Mouse (Mus musculus) neural tube, embryonic 14.5 days (tissue): ENCODE measurements around the gene Borcs6. TPM values are rescaled to one million over a fixed set of nuclear protein-coding genes. Genes with fewer than 3 reads are reported as not detected.
A peak's percentile ranks its signal among the peaks of the same experiment; 100 is the strongest.

Experiments used
- ATAC-seq: fragments of 200-750 bp; cut with Nextera tagmentation; 2 replicates; pipeline ENCODE4 v1.8.0; 2017; ENCODE audit warnings: low read depth, mild to moderate bottlenecking, moderate TSS enrichment, moderate library complexity
- H3K27ac ChIP-seq: fragments of 300-500 bp; sonication (generic); 2 replicates; pipeline ENCODE4 v1.5.1; 2014; ENCODE audit warnings: low read depth, mild to moderate bottlenecking, control low read depth, low read length, moderate library complexity, mixed read lengths
- H3K27me3 ChIP-seq: fragments of 300-500 bp; sonication (generic); 2 replicates; pipeline ENCODE4 v1.6.1; 2014; ENCODE audit warnings: low read length; ENCODE audit not compliant: control insufficient read depth, insufficient read depth
- H3K36me3 ChIP-seq: fragments of 300-500 bp; sonication (generic); 2 replicates; pipeline ENCODE4 v1.6.1; 2014; ENCODE audit warnings: low read length, mixed read lengths; ENCODE audit not compliant: control insufficient read depth, insufficient read depth
- H3K4me1 ChIP-seq: fragments of 300-500 bp; sonication (generic); 2 replicates; pipeline ENCODE4 v1.6.1; 2014; ENCODE audit warnings: low read length; ENCODE audit not compliant: control insufficient read depth, insufficient read depth
- H3K4me2 ChIP-seq: fragments of 300-500 bp; sonication (generic); 2 replicates; pipeline ENCODE4 v1.6.1; 2014; ENCODE audit warnings: mild to moderate bottlenecking, low read depth, low read length, control low read depth
- H3K4me3 ChIP-seq: fragments of 300-500 bp; sonication (generic); 2 replicates; pipeline ENCODE4 v1.5.1; 2014; ENCODE audit warnings: low read depth, low read length, control low read depth, mixed read lengths
- H3K9ac ChIP-seq: fragments of 300-500 bp; sonication (generic); replicated peaks from 2 replicates; pipeline ENCODE4 v1.6.1; 2014; ENCODE audit warnings: low read depth, mild to moderate bottlenecking, control low read depth, low read length, mixed read lengths
- H3K9me3 ChIP-seq: fragments of 300-500 bp; sonication (generic); 2 replicates; pipeline ENCODE4 v1.6.1; 2016; ENCODE audit warnings: low read length; ENCODE audit not compliant: control insufficient read depth
- WGBS: fragments of 180-500 bp; shearing (Covaris S2); extraction: QIAGEN DNeasy Blood & Tissue Kit; methylation state at CpG from one replicate; pipeline ENCODE4 v1.1.7; 2014; 5-methylcytosine and 5-hydroxymethylcytosine counted together
- polyA plus RNA-seq: library from polyadenylated mRNA; unstranded; fragments of >200 nt; fragmentation: Nextera tagmentation; extraction: Ambion mirVana; gene quantifications from 2 replicates; pipeline ENCODE4 v1.2.1, GENCODE M21; 2014

The Borcs6 gene
- polyA plus RNA-seq, 1 experiment from 2014 or later = 16.1 TPM

DNA sequence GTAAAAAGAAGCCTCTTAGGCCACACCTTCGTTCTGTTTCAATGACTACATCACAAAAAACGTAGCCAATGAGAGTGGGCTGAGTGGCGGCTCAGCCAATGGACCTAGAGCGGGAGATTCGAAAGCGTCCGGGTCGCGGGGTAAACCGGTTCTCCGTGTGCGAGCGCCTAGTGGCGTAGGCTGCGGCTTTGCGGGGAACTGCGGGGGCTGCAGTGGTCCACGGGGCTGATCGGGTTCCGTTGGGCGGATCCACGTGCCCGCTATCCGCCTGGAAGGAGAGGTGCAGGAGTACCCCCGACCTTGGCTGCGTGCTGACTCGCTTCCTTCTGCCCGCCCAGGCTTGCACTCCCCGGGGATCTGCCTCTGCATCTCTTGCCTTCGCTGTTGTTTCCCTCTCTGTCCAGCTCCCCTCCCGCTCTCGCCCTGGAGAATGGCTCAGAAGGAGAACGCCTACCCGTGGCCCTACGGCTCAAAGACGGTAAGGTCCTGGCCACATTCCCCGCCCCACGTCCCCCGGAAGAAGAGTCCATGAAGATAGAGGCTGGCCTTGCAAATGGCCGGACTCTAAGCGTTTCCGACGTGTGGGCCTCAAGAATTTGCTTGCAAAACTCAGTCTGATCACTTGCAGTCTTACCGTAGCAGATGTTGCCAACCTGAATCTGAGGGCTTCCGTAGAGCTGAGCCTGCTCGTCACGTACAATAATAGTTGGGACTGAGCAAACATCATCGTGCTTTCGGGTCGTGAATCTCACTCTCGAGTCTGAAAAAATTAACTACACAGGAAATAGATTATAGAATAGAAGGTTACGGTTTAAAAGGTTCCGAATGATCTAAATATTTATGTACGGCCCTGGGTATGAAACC lies 13.8 kb upstream of the Borcs6 start, which contains the start of gene Aurkb:
TSS of gene Aurkb (plus strand) at position 117 of the 864 bp plus-strand sequence.
- 3% methylated on average over 53 of the region's 54 CpGs for WGBS
- H3K27ac ChIP-seq = no peak within 1 kb of the TSS
- H3K4me1 ChIP-seq = peaks cover 4% of the 10 kb centered on the region; the same call in 1 of the 2 replicates
- peak within 1 kb of the TSS; percentile 98 for H3K4me2 ChIP-seq
- H3K9me3 ChIP-seq = no peaks in the 10 kb centered on the region
- peak within 1 kb of the TSS; percentile 34; the same call in 1 of the 2 replicates for H3K9ac ChIP-seq
- peak; percentile 66; the same call in 1 of the 2 replicates for ATAC-seq
- no peaks in the 10 kb centered on the region for H3K36me3 ChIP-seq
- no peaks in the 10 kb centered on the region for H3K27me3 ChIP-seq
- peak within 1 kb of the TSS; percentile 52 for H3K4me3 ChIP-seq

DNA sequence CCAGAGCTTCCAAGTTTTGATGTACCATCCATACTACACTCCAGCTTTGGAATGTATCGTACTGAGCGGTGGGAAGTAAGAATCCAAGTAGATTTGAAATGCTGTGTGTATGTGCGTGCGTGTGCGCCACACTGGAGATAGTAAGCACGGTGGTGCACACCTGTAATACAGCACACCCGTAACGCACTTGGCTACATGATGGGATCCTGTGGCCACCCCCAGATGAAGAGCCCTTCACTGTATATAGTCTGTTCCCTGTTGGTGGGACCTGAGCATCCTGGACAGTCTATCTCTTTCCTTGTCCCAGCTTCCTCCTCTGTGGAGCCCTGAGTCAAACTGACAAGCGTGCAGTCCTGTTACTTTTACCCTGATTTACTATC lies 13.1 kb upstream of the Borcs6 start:
- Histone ChIP-seq H3K4me2 (peak overlapping the region; percentile 98), H3K27me3 (no peaks in the 10 kb centered on the region), H3K36me3 (no peaks in the 10 kb centered on the region), H3K4me1 (peaks cover 4% of the 10 kb centered on the region; the same call in 1 of the 2 replicates), H3K4me3 (peak overlapping the region; percentile 52), H3K9me3 (no peaks in the 10 kb centered on the region), H3K27ac (no peak overlapping the region), H3K9ac (0 out of 2 replicates have a peak overlapping the region, but pooled peaks have one; percentile 34)
- no peak for ATAC-seq
- 22% methylated on average over 9 of the region's 9 CpGs for WGBS

DNA sequence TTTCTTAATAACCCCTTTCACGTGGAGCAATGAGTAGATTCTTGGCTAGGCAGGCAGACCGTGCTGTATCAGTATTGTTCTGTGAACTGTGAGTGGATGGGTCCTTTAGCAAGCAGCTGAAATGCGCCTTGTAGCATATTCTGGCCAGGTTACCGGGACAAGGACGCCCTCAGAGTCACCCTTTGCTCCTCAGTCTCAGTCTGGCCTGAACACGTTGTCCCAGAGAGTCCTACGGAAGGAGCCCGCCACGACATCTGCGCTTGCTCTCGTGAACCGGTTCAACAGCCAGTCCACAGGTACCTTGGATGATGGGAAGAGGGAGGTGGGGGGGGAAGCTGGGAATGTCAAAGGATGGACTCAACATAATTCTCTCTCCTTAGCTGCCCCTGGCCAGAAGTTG lies 11.9 kb upstream of the Borcs6 start:
- H3K4me3 ChIP-seq = no peak overlapping the region
- no peak overlapping the region for H3K9ac ChIP-seq
- peaks cover 4% of the 10 kb centered on the region; the same call in 1 of the 2 replicates for H3K4me1 ChIP-seq
- no peaks in the 10 kb centered on the region for H3K27me3 ChIP-seq
- no peak overlapping the region for H3K4me2 ChIP-seq
- H3K9me3 ChIP-seq = no peaks in the 10 kb centered on the region
- H3K27ac ChIP-seq = no peak overlapping the region
- WGBS = 91% methylated on average over 12 of the region's 12 CpGs
- ATAC-seq = no peak
- H3K36me3 ChIP-seq = no peaks in the 10 kb centered on the region

DNA sequence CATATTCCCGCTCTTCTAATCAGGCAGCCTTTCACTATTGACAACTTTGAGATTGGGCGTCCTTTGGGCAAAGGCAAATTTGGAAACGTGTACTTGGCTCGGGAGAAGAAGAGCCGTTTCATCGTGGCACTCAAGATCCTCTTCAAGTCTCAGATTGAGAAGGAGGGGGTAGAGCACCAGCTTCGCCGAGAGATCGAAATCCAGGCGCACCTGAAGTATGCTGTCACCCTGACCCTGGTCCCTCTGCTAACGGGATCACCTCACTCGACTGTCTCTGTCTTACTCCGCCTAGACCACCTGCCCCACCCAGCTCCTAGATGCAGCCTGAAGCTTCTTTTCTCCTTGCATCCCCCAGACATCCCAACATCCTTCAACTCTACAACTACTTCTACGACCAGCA lies 11.4 kb upstream of the Borcs6 start:
- no peak overlapping the region for H3K27ac ChIP-seq
- no peaks in the 10 kb centered on the region for H3K27me3 ChIP-seq
- H3K4me2 ChIP-seq = no peak overlapping the region
- WGBS = 93% methylated on average over 14 of the region's 14 CpGs
- ATAC-seq = no peak
- H3K9ac ChIP-seq = no peak overlapping the region
- peaks cover 4% of the 10 kb centered on the region; the same call in 1 of the 2 replicates for H3K4me1 ChIP-seq
- no peaks in the 10 kb centered on the region for H3K9me3 ChIP-seq
- no peak overlapping the region for H3K4me3 ChIP-seq
- no peaks in the 10 kb centered on the region for H3K36me3 ChIP-seq

DNA sequence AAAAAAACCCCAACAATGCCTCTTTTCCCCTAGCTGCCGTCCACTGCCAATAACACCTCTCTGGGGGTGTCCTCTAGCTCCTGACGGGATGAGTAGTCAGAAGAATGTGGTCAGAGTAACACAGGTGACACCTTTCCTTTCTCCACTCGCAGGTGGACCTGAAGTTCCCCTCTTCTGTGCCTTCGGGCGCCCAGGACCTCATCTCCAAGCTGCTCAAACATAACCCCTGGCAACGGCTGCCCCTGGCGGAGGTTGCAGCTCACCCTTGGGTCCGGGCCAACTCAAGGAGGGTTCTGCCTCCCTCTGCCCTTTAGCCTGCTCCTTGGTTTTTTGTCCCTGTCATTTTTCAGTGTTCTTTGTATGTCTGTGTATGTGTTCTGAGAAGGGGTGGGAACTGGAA lies 8.8 kb upstream of the Borcs6 start:
- Histone ChIP-seq H3K36me3 (no peaks in the 10 kb centered on the region), H3K9me3 (no peaks in the 10 kb centered on the region), H3K27me3 (no peaks in the 10 kb centered on the region), H3K27ac (no peak overlapping the region), H3K9ac (no peak overlapping the region), H3K4me2 (no peak overlapping the region), H3K4me3 (no peak overlapping the region), H3K4me1 (peaks cover 4% of the 10 kb centered on the region; the same call in 1 of the 2 replicates)
- ATAC-seq = no peak
- 86% methylated on average over 8 of the region's 8 CpGs for WGBS

DNA sequence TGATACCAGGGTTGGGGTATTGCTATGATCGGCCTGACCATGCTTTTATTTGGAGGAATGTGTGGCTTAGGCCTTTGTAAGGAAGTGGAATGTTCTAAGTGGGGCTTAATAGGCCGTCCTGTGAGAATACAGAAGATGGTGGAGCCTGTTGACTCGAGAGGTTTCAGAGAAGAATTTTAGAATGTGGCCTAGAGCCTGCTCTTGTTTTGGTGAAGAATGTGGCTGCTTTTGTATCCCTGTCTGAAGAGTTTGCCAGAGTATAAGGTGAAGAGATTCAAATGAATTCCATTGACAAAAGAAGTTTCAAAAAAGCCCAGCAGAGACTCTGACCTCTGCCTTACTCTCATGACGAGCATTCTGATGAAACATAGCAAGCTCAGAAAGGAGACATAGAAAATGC lies 7.7 kb upstream of the Borcs6 start:
- WGBS = 76% methylated on average over 4 of the region's 4 CpGs
- H3K4me1 ChIP-seq = no peaks in the 10 kb centered on the region; the same call in 1 of the 2 replicates

DNA sequence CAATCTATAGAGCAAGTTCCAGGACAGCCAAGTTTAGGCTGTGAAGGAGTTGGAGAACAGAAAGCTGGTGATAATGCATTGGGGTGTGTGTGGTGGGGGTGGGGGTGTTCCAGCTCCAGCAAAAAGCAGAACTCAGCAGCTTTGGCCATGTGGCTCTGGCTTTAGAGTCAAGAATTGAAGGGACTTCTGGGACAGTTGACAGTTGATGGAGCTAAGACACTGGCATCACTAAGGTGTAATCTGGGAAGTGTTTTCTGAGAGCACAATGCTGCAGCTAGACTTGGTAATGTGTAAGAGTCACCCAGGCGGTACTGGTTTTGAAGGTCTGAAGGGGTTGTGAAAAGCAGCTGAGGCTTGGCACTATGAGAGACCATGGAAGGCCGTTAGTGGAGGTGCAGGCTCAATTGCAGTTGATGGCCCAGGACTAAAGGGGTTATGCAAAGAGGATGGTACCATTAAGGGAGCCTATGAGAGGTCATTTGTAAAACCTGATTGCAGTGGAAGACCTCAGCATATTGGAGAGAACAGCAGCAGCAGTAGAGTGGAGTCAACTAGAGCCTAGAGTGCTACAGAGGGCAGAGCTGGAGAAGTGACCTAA lies 6.6 kb upstream of the Borcs6 start:
- WGBS = 69% methylated on average over 2 of the region's 2 CpGs

More for the DNA sequence above, 7.7 kb upstream of the Borcs6 start:
- H3K9ac ChIP-seq = no peak overlapping the region
- ATAC-seq = no peak
- no peaks in the 10 kb centered on the region for H3K36me3 ChIP-seq
- H3K4me2 ChIP-seq = no peak overlapping the region
- H3K4me3 ChIP-seq = no peak overlapping the region
- no peaks in the 10 kb centered on the region for H3K9me3 ChIP-seq
- H3K27ac ChIP-seq = no peak overlapping the region
- H3K27me3 ChIP-seq = no peaks in the 10 kb centered on the region

DNA sequence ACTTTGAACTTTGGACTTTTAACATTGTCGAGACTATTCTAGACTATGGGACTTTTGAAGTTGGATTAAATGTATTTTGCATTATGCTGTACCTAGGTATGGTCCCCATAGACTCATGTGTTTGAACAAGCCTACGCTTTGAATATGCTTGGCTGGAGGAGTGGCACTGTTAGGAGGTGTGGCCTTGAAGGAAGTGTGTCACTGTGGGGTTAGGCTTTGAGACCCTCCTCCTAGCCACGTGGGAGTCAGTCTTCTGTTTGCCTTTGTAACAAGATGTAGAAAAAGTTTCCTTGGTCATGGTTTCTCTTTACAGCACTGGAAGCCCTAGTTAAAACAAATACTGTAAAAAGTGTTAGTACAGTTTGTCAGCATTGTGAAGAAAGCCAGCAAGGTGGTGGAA lies 5.7 kb upstream of the Borcs6 start:
- no peak for ATAC-seq
- H3K4me2 ChIP-seq = no peak overlapping the region
- no peaks in the 10 kb centered on the region for H3K36me3 ChIP-seq
- no peak overlapping the region for H3K27ac ChIP-seq
- no peaks in the 10 kb centered on the region for H3K27me3 ChIP-seq
- 75% methylated on average over 3 of the region's 3 CpGs for WGBS
- H3K9me3 ChIP-seq = no peaks in the 10 kb centered on the region
- H3K9ac ChIP-seq = no peak overlapping the region
- H3K4me1 ChIP-seq = peaks cover 6% of the 10 kb centered on the region; the same call in 1 of the 2 replicates
- no peak overlapping the region for H3K4me3 ChIP-seq

More for the DNA sequence above, 6.6 kb upstream of the Borcs6 start:
- Histone ChIP-seq H3K36me3 (no peaks in the 10 kb centered on the region), H3K4me3 (no peak overlapping the region), H3K27ac (no peak overlapping the region), H3K9ac (no peak overlapping the region), H3K4me2 (no peak overlapping the region), H3K9me3 (no peaks in the 10 kb centered on the region), H3K4me1 (no peaks in the 10 kb centered on the region), H3K27me3 (no peaks in the 10 kb centered on the region)
- ATAC-seq = no peak

DNA sequence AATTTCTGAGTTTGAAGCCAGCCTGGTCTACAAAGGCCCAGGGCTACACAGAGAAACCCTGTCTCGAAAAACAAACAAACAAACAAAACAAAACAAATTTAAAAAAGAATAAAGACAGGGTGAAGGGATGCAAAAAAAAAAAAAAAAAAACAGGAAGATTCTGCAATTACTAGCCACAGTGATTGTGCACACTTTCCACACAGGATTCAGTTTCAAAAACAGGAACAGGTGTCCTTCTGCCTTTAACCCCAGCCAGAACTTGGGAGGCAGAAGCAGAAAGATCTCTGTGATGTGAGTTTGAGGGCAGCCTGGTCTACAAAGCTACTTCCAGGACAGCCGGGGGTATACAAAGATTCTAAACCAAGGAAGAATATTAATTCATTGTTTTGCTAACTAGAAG lies 1.3 kb upstream of the Borcs6 start:
- H3K9me3 ChIP-seq = no peaks in the 10 kb centered on the region
- H3K4me1 ChIP-seq = peaks cover 19% of the 10 kb centered on the region
- H3K4me2 ChIP-seq = peak overlapping the region; percentile 58
- 71% methylated on average over 2 of the region's 2 CpGs for WGBS
- H3K36me3 ChIP-seq = no peaks in the 10 kb centered on the region
- peak overlapping the region; percentile 80; the same call in 1 of the 2 replicates for H3K9ac ChIP-seq
- ATAC-seq = no peak
- H3K4me3 ChIP-seq = peak overlapping the region; percentile 85
- peak overlapping the region; percentile 86 for H3K27ac ChIP-seq
- H3K27me3 ChIP-seq = no peaks in the 10 kb centered on the region
